Mouse (Mus musculus): ENCODE data around the gene Cyb561d2. TPM values are rescaled to one million over a fixed set of nuclear protein-coding genes. Genes with fewer than 3 reads are reported as not detected.

The Cyb561d2 gene
- total and polyA plus RNA-seq, 3 experiments, result 37.8 to 38.1 TPM; not detected in 1

DNA sequence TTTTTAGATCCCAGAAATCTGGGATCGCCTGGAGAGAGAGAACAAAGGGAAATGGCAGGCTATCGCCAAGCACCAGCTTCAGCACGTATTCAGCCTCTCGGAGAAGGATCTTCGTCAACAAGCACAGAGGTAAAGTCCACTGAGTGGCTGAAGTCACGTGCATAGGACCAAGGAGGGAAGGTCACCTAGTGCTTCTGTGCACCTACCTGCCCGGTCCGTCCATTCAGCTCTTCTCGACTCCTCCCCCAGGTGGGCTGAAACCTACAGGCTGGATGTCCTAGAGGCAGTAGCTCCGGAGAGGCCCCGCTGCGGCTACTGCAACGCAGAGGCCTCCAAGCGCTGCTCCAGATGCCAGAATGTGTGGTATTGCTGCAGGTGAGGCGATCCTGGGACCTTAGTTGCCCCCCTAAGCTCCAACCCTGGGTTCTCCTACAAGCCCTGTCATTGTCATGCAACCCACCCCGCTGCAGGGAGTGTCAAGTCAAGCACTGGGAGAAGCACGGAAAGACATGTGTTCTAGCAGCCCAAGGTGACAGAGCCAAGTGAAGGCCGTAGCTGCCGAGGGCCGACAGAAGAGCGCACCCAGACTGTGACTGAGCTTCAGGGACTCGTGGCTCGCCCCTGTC is 8.6 kb upstream of the Cyb561d2 start:
- TF ChIP-seq MAX (IDR thresholded peaks at IDR 0.05; ENCODE audit: low read length), result peak; percentile 53; the same call in 1 of the 2 replicates
- no peak for TF ChIP-seq ZNF384 (IDR thresholded peaks at IDR 0.05; ENCODE audit: low read depth, low read length)
- Histone ChIP-seq H3K36me3 (ENCODE audit: control insufficient read depth in 1 of 2, insufficient read depth in 2 of 2, low read length in 2 of 2) (peaks cover 0 to 15% of the 10 kb centered on the region in 2 experiments; a peak in 2 of 4 replicates), H3K4me1 (ENCODE audit: control insufficient read depth in 1 of 2, insufficient read depth in 2 of 2, low read length in 2 of 2) (peaks cover 10 to 25% of the 10 kb centered on the region in 2 experiments), H3K27ac (ENCODE audit: control insufficient read depth, low read depth, low read length) (no peak overlapping the region), H3K27me3 (ENCODE audit: control insufficient read depth in 1 of 2, insufficient read depth in 2 of 2, low read length in 2 of 2) (no peaks in the 10 kb centered on the region), H3K79me2 (ENCODE audit: control insufficient read depth, insufficient read depth, low read length, poor library complexity) (peaks cover 18% of the 10 kb centered on the region), H3K9ac (ENCODE audit: control insufficient read depth, low read depth, low read length, poor library complexity, severe bottlenecking) (peak overlapping the region; percentile 67), H3K4me3 (ENCODE audit: control insufficient read depth in 1 of 2, insufficient read depth in 1 of 2, low read depth in 2 of 2, low read length in 2 of 2) (peak overlapping the region; percentile 47 to 55; a peak in 3 of 4 replicates), H3K9me3 (replicated peaks; ENCODE audit: insufficient read depth, low read length) (no peaks in the 10 kb centered on the region)
- DNase-seq (ENCODE audit: low read depth, low spot score), result no peak

DNA sequence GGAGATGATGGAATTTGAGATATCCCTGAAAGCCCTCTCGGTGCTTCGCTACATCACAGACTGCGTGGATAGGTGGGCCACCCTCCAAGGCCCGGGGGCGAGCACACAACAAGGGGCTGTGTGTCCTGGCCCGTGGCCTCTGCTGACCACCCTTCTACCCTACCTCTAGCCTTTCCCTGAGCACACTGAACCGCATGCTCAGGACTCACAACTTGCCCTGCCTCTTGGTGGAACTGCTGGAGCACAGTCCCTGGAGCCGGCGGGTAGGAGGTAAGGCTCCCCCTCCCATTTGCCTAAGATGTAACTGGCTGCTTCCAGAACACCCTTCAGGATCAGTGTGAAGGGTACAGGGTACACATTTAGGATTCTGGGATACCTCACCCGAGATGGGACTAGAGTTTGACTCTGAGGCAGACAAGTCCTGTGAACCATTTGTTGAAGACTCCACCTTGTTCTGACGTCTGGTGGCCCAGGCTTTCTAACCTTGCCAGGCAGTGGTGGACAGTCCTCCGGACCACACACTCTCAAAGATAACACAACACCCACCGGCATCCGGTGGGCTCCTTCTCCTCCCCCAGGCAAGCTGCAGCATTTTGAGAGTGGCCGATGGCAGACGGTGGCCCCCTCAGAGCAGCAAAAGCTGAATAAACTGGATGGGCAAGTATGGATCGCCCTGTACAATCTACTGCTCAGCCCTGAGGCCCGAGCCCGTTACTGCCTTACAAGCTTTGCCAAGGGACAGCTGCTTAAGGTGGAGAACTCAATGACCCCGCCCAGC is 7.5 kb upstream of the Cyb561d2 start:
- no peak for DNase-seq (ENCODE audit: low read depth, low spot score)
- Histone ChIP-seq H3K79me2 (ENCODE audit: control insufficient read depth, insufficient read depth, low read length, poor library complexity) (peaks cover 7% of the 10 kb centered on the region), H3K36me3 (ENCODE audit: control insufficient read depth in 1 of 2, insufficient read depth in 2 of 2, low read length in 2 of 2) (peaks cover 0 to 14% of the 10 kb centered on the region in 2 experiments; a peak in 2 of 4 replicates), H3K27me3 (ENCODE audit: control insufficient read depth in 1 of 2, insufficient read depth in 2 of 2, low read length in 2 of 2) (no peaks in the 10 kb centered on the region), H3K9me3 (replicated peaks; ENCODE audit: insufficient read depth, low read length) (no peaks in the 10 kb centered on the region), H3K4me3 (ENCODE audit: control insufficient read depth in 1 of 2, insufficient read depth in 1 of 2, low read depth in 2 of 2, low read length in 2 of 2) (no peak overlapping the region), H3K27ac (ENCODE audit: control insufficient read depth, low read depth, low read length) (no peak overlapping the region), H3K4me1 (ENCODE audit: control insufficient read depth in 1 of 2, insufficient read depth in 2 of 2, low read length in 2 of 2) (peaks cover 10 to 25% of the 10 kb centered on the region in 2 experiments), H3K9ac (ENCODE audit: control insufficient read depth, low read depth, low read length, poor library complexity, severe bottlenecking) (no peak overlapping the region)
- no peak for TF ChIP-seq NELFE (IDR thresholded peaks at IDR 0.05; ENCODE audit: low read depth, low read length)
- no peak for TF ChIP-seq USF1 (IDR thresholded peaks at IDR 0.05; ENCODE audit: low read depth, low read length)
- no peak for TF ChIP-seq TCF12 (IDR thresholded peaks at IDR 0.05; ENCODE audit: low read depth, low read length)
- no peak for TF ChIP-seq MYB (IDR thresholded peaks at IDR 0.05; ENCODE audit: low read depth, low read length)
- TF ChIP-seq NRF1 (IDR thresholded peaks at IDR 0.05; ENCODE audit: insufficient read depth, low read depth, low read length, poor library complexity, severe bottlenecking), result no peak
- TF ChIP-seq ELF1 (IDR thresholded peaks at IDR 0.05; ENCODE audit: low read depth, low read length), result no peak
- no peak for TF ChIP-seq RCOR1 (IDR thresholded peaks at IDR 0.05; ENCODE audit: low read depth, low read length)
- no peak for TF ChIP-seq E2F4 (IDR thresholded peaks at IDR 0.05; ENCODE audit: borderline replicate concordance, low read depth, low read length)
- TF ChIP-seq SIN3A (IDR thresholded peaks at IDR 0.05; ENCODE audit: low read length), result no peak
- TF ChIP-seq HCFC1 (IDR thresholded peaks at IDR 0.05; ENCODE audit: low read depth, low read length), result no peak
- TF ChIP-seq MEF2A (IDR thresholded peaks at IDR 0.05; ENCODE audit: extremely low read depth, insufficient replicate concordance, low read depth, low read length, poor library complexity, severe bottlenecking), result no peak
- no peak for TF ChIP-seq GATA1 (IDR thresholded peaks at IDR 0.05; ENCODE audit: low read depth, low read length)
- no peak for TF ChIP-seq ETS1 (IDR thresholded peaks at IDR 0.05; ENCODE audit: low read depth, low read length)
- TF ChIP-seq CHD1 (IDR thresholded peaks at IDR 0.05; ENCODE audit: low read depth, low read length), result no peak
- no peak for TF ChIP-seq BHLHE40 (IDR thresholded peaks at IDR 0.05; ENCODE audit: borderline replicate concordance, low read depth, low read length)

Data from MEL (cell line).